Mouse (Mus musculus): ENCODE measurements around the gene Fam102a.

GRCm38 (mm10) chr2:32601417-32602065, 66.4 kb downstream of the Fam102a start:
- TF ChIP-seq CTCF (IDR thresholded peaks at IDR 0.05; ENCODE audit: low read depth), result peak; percentile 69
- TF ChIP-seq EP300 (optimal IDR thresholded peaks at IDR 0.05), result no peak
